Mouse (Mus musculus): ENCODE measurements around the gene Tmem242. TPM values are rescaled to one million over a fixed set of nuclear protein-coding genes. Genes with fewer than 3 reads are reported as not detected.

Gene Tmem242
- polyA plus RNA-seq, 1 experiment from 2014 or later: 140 TPM

DNA sequence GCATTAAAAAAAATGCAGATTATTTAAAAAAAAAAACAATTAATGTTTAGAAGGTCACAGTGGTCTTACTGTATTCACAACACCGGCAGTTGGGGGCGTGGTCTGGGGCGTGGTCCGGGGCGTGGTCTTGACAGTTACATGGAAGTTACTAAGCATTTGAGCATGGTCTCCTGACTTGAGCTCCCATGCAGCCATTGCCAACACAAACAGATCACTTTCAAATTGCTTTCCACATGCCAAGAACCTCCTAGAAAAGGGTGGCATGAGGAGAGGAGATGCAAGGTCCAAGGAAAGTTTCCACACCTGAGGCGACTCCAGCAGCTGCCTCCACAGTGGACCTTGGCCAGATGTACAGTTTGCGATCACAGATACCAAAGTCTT, 62.1 kb downstream of the Tmem242 start:
- Histone ChIP-seq H3K4me1 (ENCODE audit: control insufficient read depth, insufficient read depth, low read length) (no peaks in the 10 kb centered on the region), H3K36me3 (ENCODE audit: control insufficient read depth, insufficient read depth, low read length) (no peaks in the 10 kb centered on the region), H3K27me3 (ENCODE audit: control insufficient read depth, insufficient read depth, low read length) (no peaks in the 10 kb centered on the region), H3K9ac (replicated peaks; ENCODE audit: low read depth, low read length) (no peak overlapping the region), H3K9me3 (ENCODE audit: control insufficient read depth, low read depth, low read length) (no peaks in the 10 kb centered on the region), H3K27ac (ENCODE audit: low read length) (no peak overlapping the region), H3K4me2 (replicated peaks; ENCODE audit: low read depth, low read length) (no peak overlapping the region), H3K4me3 (ENCODE audit: low read depth, low read length) (no peak overlapping the region)
- no peak for ATAC-seq (ENCODE audit: insufficient number of reproducible peaks, insufficient read depth, low FRiP score, low read depth)
- 31% methylated on average over 7 of the region's 7 CpGs for WGBS

DNA sequence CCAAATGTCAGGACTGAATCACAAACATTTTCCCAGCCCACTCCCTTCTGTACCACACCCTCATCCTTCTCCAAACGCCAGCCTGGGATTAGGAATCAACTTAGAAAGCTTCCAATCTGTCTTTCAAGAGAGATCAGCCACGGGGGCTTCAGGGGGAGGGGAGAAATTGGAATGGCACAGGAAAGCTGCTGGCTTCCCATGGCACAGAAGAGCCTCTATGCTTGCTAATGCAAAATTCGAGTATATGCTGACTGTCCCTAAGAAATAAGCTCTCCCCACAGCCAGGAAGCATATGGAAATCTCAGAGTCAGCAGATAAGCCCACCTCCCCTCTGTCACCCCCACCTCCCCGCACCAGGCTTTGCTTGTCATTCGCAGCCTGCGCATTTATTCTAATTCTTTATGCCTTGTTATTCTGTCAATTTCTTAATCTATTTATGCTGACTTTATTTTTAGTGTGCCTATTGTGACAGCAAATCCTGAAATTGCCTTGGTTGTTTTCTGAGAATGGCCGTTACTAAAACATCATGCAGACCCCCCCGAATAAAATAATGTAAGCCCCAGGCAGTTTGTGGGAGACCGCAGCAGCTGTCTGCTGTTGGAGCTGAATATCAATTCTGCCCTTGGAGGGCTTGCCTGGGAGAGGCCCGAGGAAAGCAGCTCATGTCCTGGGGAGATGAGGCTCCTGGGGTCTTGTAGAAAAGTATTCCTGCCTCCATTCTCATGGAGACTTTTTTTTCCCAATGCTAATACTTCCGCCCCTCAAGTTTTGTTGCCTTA, 62.7 kb downstream of the Tmem242 start:
- 36% methylated on average over 11 of the region's 11 CpGs for WGBS
- Histone ChIP-seq H3K4me1 (ENCODE audit: control insufficient read depth, insufficient read depth, low read length) (no peaks in the 10 kb centered on the region), H3K27me3 (ENCODE audit: control insufficient read depth, insufficient read depth, low read length) (no peaks in the 10 kb centered on the region), H3K9ac (replicated peaks; ENCODE audit: low read depth, low read length) (no peak overlapping the region), H3K4me2 (replicated peaks; ENCODE audit: low read depth, low read length) (no peak overlapping the region), H3K4me3 (ENCODE audit: low read depth, low read length) (no peak overlapping the region), H3K9me3 (ENCODE audit: control insufficient read depth, low read depth, low read length) (no peaks in the 10 kb centered on the region), H3K36me3 (ENCODE audit: control insufficient read depth, insufficient read depth, low read length) (no peaks in the 10 kb centered on the region), H3K27ac (ENCODE audit: low read length) (no peak overlapping the region)
- ATAC-seq (ENCODE audit: insufficient number of reproducible peaks, insufficient read depth, low FRiP score, low read depth): no peak

DNA sequence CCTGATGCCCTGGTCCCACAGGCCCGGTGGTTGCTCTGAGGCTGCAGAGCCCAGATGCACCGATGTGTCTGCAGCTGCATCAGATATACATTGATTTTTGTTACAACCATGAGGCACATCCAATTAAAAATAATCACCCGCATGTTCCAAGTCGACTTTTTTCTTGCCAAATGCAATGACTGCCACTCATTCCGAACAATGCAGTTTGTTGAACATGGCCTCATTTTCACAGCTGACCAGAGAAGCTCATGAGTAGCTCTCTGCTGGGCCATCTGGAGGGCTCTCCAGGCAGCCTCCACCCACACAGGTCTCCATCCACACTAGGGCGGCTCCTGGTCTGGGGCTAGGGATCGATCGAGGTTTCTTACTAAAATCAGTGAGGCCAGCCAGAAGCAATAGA, 67.1 kb downstream of the Tmem242 start:
- Histone ChIP-seq H3K9me3 (ENCODE audit: control insufficient read depth, low read depth, low read length) (no peaks in the 10 kb centered on the region), H3K9ac (replicated peaks; ENCODE audit: low read depth, low read length) (no peak overlapping the region), H3K4me2 (replicated peaks; ENCODE audit: low read depth, low read length) (no peak overlapping the region), H3K27ac (ENCODE audit: low read length) (no peak overlapping the region), H3K4me1 (ENCODE audit: control insufficient read depth, insufficient read depth, low read length) (no peaks in the 10 kb centered on the region), H3K27me3 (ENCODE audit: control insufficient read depth, insufficient read depth, low read length) (no peaks in the 10 kb centered on the region), H3K4me3 (ENCODE audit: low read depth, low read length) (no peak overlapping the region), H3K36me3 (ENCODE audit: control insufficient read depth, insufficient read depth, low read length) (no peaks in the 10 kb centered on the region)
- ATAC-seq (ENCODE audit: insufficient number of reproducible peaks, insufficient read depth, low FRiP score, low read depth): no peak
- WGBS: 87% methylated on average over 8 of the region's 8 CpGs

DNA sequence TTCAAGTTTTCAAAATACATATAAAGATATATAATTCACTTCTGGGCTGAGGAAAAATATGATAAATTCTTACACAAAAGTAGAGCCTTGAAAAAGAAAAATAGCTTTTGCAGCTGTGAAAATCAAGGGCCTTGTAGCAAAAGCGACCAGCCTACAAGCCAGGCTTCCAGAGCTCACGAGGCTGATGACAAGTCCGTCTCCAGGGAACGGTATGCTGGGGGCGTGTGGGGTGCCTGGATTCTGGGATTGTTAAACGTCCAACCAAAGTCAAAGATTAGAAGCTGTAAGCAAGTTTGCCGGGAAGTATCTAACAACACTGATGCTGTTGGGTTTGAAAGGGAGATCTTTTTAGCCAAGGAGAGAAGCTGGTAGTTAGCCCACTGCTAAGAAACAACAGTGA, 68.5 kb downstream of the Tmem242 start:
- H3K4me1 ChIP-seq (ENCODE audit: control insufficient read depth, insufficient read depth, low read length): no peaks in the 10 kb centered on the region
- H3K9me3 ChIP-seq (ENCODE audit: control insufficient read depth, low read depth, low read length): no peaks in the 10 kb centered on the region
- H3K36me3 ChIP-seq (ENCODE audit: control insufficient read depth, insufficient read depth, low read length): no peaks in the 10 kb centered on the region
- no peak for ATAC-seq (ENCODE audit: insufficient number of reproducible peaks, insufficient read depth, low FRiP score, low read depth)
- no peak overlapping the region for H3K4me2 ChIP-seq (replicated peaks; ENCODE audit: low read depth, low read length)
- no peaks in the 10 kb centered on the region for H3K27me3 ChIP-seq (ENCODE audit: control insufficient read depth, insufficient read depth, low read length)
- H3K4me3 ChIP-seq (ENCODE audit: low read depth, low read length): no peak overlapping the region
- no peak overlapping the region for H3K9ac ChIP-seq (replicated peaks; ENCODE audit: low read depth, low read length)
- 49% methylated on average over 7 of the region's 7 CpGs for WGBS
- no peak overlapping the region for H3K27ac ChIP-seq (ENCODE audit: low read length)

DNA sequence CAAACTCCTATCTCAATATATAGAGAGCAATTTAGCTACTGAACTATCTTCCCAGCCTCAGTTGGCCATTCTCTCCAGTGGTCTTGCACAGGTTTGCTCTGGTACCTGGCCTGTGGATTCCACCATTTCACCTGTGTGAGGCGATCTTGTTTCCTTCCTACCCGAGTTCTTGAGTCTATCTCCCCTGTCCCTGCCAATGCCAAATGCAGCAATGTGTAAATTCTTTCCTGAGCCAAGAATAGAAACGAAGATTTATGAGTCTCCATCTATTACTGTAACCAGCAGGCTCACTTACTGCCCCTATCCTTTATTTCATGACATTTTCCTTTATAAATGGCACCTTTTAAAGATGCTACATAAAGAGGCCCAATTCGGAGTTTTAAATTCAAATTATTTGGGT, 69.0 kb downstream of the Tmem242 start:
- Histone ChIP-seq H3K9ac (replicated peaks; ENCODE audit: low read depth, low read length) (no peak overlapping the region), H3K4me3 (ENCODE audit: low read depth, low read length) (no peak overlapping the region), H3K27ac (ENCODE audit: low read length) (no peak overlapping the region), H3K4me1 (ENCODE audit: control insufficient read depth, insufficient read depth, low read length) (no peaks in the 10 kb centered on the region), H3K27me3 (ENCODE audit: control insufficient read depth, insufficient read depth, low read length) (no peaks in the 10 kb centered on the region), H3K36me3 (ENCODE audit: control insufficient read depth, insufficient read depth, low read length) (no peaks in the 10 kb centered on the region), H3K4me2 (replicated peaks; ENCODE audit: low read depth, low read length) (no peak overlapping the region), H3K9me3 (ENCODE audit: control insufficient read depth, low read depth, low read length) (no peaks in the 10 kb centered on the region)
- ATAC-seq (ENCODE audit: insufficient number of reproducible peaks, insufficient read depth, low FRiP score, low read depth): no peak
- 63% methylated on average over 4 of the region's 4 CpGs for WGBS

DNA sequence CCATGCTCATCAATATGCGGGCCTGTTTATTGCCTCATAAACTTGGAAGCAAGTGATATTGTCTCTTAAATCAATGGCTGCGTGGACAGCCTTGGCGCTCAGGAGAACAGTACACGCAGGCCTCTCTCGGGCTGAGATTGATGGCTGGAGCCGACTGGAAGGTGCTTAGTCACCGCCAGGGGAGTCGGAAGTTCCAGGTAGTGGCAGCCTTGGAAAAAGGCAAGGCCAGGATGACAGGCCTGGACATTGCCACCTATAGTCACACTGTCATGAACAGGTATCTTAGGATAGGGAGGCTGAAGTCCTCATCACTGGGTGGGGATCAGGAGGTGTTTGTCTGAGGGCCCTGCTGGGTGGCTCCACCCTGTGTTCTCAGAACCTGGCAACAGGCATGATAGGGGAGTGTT, 74.1 kb downstream of the Tmem242 start:
- H3K27me3 ChIP-seq (ENCODE audit: control insufficient read depth, insufficient read depth, low read length): no peaks in the 10 kb centered on the region
- H3K9ac ChIP-seq (replicated peaks; ENCODE audit: low read depth, low read length): no peak overlapping the region
- H3K4me1 ChIP-seq (ENCODE audit: control insufficient read depth, insufficient read depth, low read length): no peaks in the 10 kb centered on the region
- H3K27ac ChIP-seq (ENCODE audit: low read length): no peak overlapping the region
- no peak overlapping the region for H3K4me3 ChIP-seq (ENCODE audit: low read depth, low read length)
- no peak for ATAC-seq (ENCODE audit: insufficient number of reproducible peaks, insufficient read depth, low FRiP score, low read depth)
- no peaks in the 10 kb centered on the region for H3K9me3 ChIP-seq (ENCODE audit: control insufficient read depth, low read depth, low read length)
- H3K36me3 ChIP-seq (ENCODE audit: control insufficient read depth, insufficient read depth, low read length): no peaks in the 10 kb centered on the region
- 44% methylated on average over 8 of the region's 8 CpGs for WGBS
- H3K4me2 ChIP-seq (replicated peaks; ENCODE audit: low read depth, low read length): no peak overlapping the region

Small RNA genes lying within 50 kb of the gene (microRNA-seq; reads per million reads assigned to microRNA genes)
- gene Gm22475: not detected

Other genes starting within 250 kb of the Tmem242 start
- not detected in 2 replicates for gene Ldhal6b, start 21.5 kb downstream of the Tmem242 start, polyA plus RNA-seq (2014; fragmentation: Nextera tagmentation; extraction: Ambion mirVana)
- gene Zdhhc14, start 52.3 kb upstream of the Tmem242 start, polyA plus RNA-seq (2014; fragmentation: Nextera tagmentation; extraction: Ambion mirVana): 2.4 and 3.6 TPM in 2 replicates